Mouse (Mus musculus) cortical plate, adult 2 months (tissue): ENCODE data around the gene Ankrd1.

Experiments
- CTCF ChIP-seq: fragments of 200-500 bp; IDR thresholded peaks from 2 replicates; pipeline ENCODE4 v1.5.1; 2011; ENCODE audit warnings: mild to moderate bottlenecking, control low read depth, low read length; ENCODE audit not compliant: insufficient read depth; ENCODE audit errors: extremely low read depth
- POLR2A ChIP-seq: fragments of 200-500 bp; IDR thresholded peaks from 2 replicates; pipeline ENCODE4 v1.6.1; 2011; ENCODE audit warnings: mild to moderate bottlenecking, low read length, control low read depth; ENCODE audit not compliant: insufficient read depth; ENCODE audit errors: extremely low read depth

DNA sequence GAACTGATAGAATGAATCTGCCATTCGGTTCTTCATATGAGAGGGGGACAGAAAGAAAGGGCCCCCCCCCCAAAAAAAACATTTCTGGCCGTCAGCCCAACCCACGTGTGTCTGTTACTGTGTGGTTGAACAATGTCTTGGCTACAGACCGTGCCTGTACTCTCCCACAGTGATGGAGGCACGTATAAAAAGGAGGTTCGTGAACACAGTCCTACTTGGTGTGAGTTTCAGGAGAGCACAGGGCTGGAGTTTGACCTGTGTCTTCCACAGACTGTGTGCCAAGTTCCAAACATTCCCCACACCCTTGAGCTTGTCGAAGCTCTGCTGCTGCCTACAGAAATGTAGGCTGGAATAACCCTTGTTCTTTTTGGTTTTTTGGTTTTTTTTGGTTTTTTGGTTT lies 9.4 kb downstream of the Ankrd1 start:
- no peak for TF ChIP-seq POLR2A
- no peak for TF ChIP-seq CTCF
